Mouse (Mus musculus): ENCODE results near the gene Gm3468. TPM values are rescaled to one million over a fixed set of nuclear protein-coding genes. Genes with fewer than 3 reads are reported as not detected.
A peak's percentile ranks its signal among the peaks of the same experiment; 100 is the strongest.
"Not testable (repeated sequence)": the region's sequence is repeated elsewhere in the genome, so short reads cannot be mapped to it uniquely, and the experiment has no call there.

Gene Gm3468
- polyA plus RNA-seq (2015; fragmentation: Nextera tagmentation; extraction: Ambion mirVana): 2.4 and 2.8 TPM in 2 replicates

GRCm38 (mm10) chr14:6108272-6108925 lies at the start of gene Gm3468:
TSS of gene Gm3468 (minus strand) at chr14:6108665.
- H3K9ac ChIP-seq: peak within 1 kb of the TSS; percentile 67
- H3K4me1 ChIP-seq; ATAC-seq (ENCODE audit: extremely low read depth, insufficient number of reproducible peaks, low FRiP score, low TSS enrichment); H3K9me3 ChIP-seq; H3K27me3 ChIP-seq (replicated peaks); H3K36me3 ChIP-seq: not testable (repeated sequence)
- peak within 1 kb of the TSS; percentile 48 for H3K4me3 ChIP-seq
- WGBS: under 1% methylated on average over 40 of the region's 51 CpGs
- peak within 1 kb of the TSS; percentile 63 for H3K4me2 ChIP-seq
- 0 out of 2 replicates have a peak within 1 kb of the TSS, but pooled peaks have one; percentile 15 for H3K27ac ChIP-seq (replicated peaks)

- not testable (repeated sequence) for H3K4me3 ChIP-seq; H3K27ac ChIP-seq (replicated peaks); H3K4me2 ChIP-seq; H3K9ac ChIP-seq; H3K36me3 ChIP-seq; H3K4me1 ChIP-seq; ATAC-seq (ENCODE audit: extremely low read depth, insufficient number of reproducible peaks, low FRiP score, low TSS enrichment); H3K9me3 ChIP-seq; H3K27me3 ChIP-seq (replicated peaks)
- no CpG with 5 or more reads among the region's 1 CpGs for WGBS
Measured at GRCm38 (mm10) chr14:6125707-6126106, 17.2 kb upstream of the Gm3468 start, which contains the start of gene Gm3476. TSS of gene Gm3476 (minus strand) at chr14:6125807.

- not testable (repeated sequence) for ATAC-seq (ENCODE audit: extremely low read depth, insufficient number of reproducible peaks, low FRiP score, low TSS enrichment); H3K9me3 ChIP-seq; H3K27me3 ChIP-seq (replicated peaks); H3K4me1 ChIP-seq; H3K27ac ChIP-seq (replicated peaks); H3K36me3 ChIP-seq
- WGBS: 11% methylated on average over 9 of the region's 9 CpGs
- peak overlapping the region; percentile 48 for H3K4me3 ChIP-seq
- peak overlapping the region; percentile 63 for H3K4me2 ChIP-seq
- H3K9ac ChIP-seq: peak overlapping the region; percentile 67; the same call in 1 of the 2 replicates
Measured at GRCm38 (mm10) chr14:6107500-6107899, 965 bp downstream of the Gm3468 start.

GRCm38 (mm10) chr14:6093842-6094241 lies 14.6 kb downstream of the Gm3468 start, which contains the start of gene Gm8206:
TSS of gene Gm8206 (minus strand) at chr14:6093942.
- WGBS: 60% methylated on average over 2 of the region's 3 CpGs
- not testable (repeated sequence) for H3K4me1 ChIP-seq; H3K36me3 ChIP-seq; ATAC-seq (ENCODE audit: extremely low read depth, insufficient number of reproducible peaks, low FRiP score, low TSS enrichment); H3K4me2 ChIP-seq; H3K4me3 ChIP-seq; H3K27me3 ChIP-seq (replicated peaks); H3K9ac ChIP-seq; H3K27ac ChIP-seq (replicated peaks); H3K9me3 ChIP-seq

- not testable (repeated sequence) for ATAC-seq (ENCODE audit: extremely low read depth, insufficient number of reproducible peaks, low FRiP score, low TSS enrichment); H3K4me3 ChIP-seq; H3K4me2 ChIP-seq; H3K9me3 ChIP-seq; H3K9ac ChIP-seq; H3K36me3 ChIP-seq; H3K27me3 ChIP-seq (replicated peaks); H3K27ac ChIP-seq (replicated peaks); H3K4me1 ChIP-seq
- WGBS: 85% methylated on average over 3 of the region's 4 CpGs
Measured at GRCm38 (mm10) chr14:6058167-6058566, 50.3 kb downstream of the Gm3468 start, which contains the start of gene Gm6337. TSS of gene Gm6337 (minus strand) at chr14:6058267.

Other genes starting within 250 kb of the Gm3468 start
- 0.17 TPM in 1 of 2 replicates, not detected in the other for gene Gm8237, start 228.3 kb downstream of the Gm3468 start, polyA plus RNA-seq (2015; fragmentation: Nextera tagmentation; extraction: Ambion mirVana)
- gene Gm3248, start 146.9 kb downstream of the Gm3468 start, polyA plus RNA-seq (2015; fragmentation: Nextera tagmentation; extraction: Ambion mirVana): 0.56 and 0.59 TPM in 2 replicates
- gene Gm3453, start 129.5 kb downstream of the Gm3468 start, polyA plus RNA-seq (2015; fragmentation: Nextera tagmentation; extraction: Ambion mirVana): not detected in 2 replicates
- gene Gm6337, start 50.4 kb downstream of the Gm3468 start, polyA plus RNA-seq (2015; fragmentation: Nextera tagmentation; extraction: Ambion mirVana): not detected in 2 replicates
- gene Gm8206, start 14.7 kb downstream of the Gm3468 start, polyA plus RNA-seq (2015; fragmentation: Nextera tagmentation; extraction: Ambion mirVana): 0.57 and 0.78 TPM in 2 replicates
- gene Gm3476, start 17.1 kb upstream of the Gm3468 start, polyA plus RNA-seq (2015; fragmentation: Nextera tagmentation; extraction: Ambion mirVana): not detected in 2 replicates
- gene Gm21560, start 110.6 kb upstream of the Gm3468 start, polyA plus RNA-seq (2015; fragmentation: Nextera tagmentation; extraction: Ambion mirVana): not detected in 2 replicates
- 2.6 and 3.0 TPM in 2 replicates for gene Gm3411, start 178.6 kb upstream of the Gm3468 start, polyA plus RNA-seq (2015; fragmentation: Nextera tagmentation; extraction: Ambion mirVana)
- 0.32 and 0.36 TPM in 2 replicates for gene Gm21103, start 196.2 kb upstream of the Gm3468 start, polyA plus RNA-seq (2015; fragmentation: Nextera tagmentation; extraction: Ambion mirVana)
- not detected in 2 replicates for gene Gm3618, start 235.0 kb upstream of the Gm3468 start, polyA plus RNA-seq (2015; fragmentation: Nextera tagmentation; extraction: Ambion mirVana)